Mouse (Mus musculus): Measurements from ENCODE around the gene Rars2. TPM values are rescaled to one million over a fixed set of nuclear protein-coding genes. Genes with fewer than 3 reads are reported as not detected.

Gene Rars2
- polyA plus RNA-seq (2014; fragmentation: Illumina TruSeq; extraction: RNeasy Lipid Tissue Mini Kit (QIAGEN cat#74804); ENCODE audit: low read depth, low replicate concordance) = 87.6 TPM

DNA sequence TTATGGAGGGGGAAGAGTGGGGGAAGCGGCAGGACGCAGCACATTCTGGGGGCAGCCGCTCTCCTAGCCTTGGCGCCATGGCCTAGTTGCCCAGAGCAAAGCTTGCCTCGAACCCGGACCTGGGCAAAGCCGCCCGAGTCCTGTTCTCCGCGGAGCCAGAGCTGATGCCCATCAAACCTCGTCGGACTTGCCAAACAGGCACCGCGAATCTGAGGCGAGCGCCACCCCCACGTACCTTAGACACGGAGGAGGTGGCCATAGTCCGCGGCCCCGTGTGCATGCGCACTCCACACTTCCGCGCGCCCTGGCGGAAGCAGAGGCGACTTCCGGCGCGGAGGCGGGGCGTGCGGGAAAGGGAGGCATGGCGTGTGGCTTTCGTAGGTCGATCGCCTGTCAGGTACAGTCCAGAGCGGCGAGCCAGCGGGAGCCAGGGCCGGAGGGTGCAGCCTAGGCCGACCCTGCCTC, at the start of gene Rars2, which contains the start of gene Orc3:
Gene Rars2 (plus strand): TSS at position 328 of the 465 bp plus-strand sequence.
Gene Orc3 (minus strand): TSS at position 315 of the 465 bp plus-strand sequence.

DNA sequence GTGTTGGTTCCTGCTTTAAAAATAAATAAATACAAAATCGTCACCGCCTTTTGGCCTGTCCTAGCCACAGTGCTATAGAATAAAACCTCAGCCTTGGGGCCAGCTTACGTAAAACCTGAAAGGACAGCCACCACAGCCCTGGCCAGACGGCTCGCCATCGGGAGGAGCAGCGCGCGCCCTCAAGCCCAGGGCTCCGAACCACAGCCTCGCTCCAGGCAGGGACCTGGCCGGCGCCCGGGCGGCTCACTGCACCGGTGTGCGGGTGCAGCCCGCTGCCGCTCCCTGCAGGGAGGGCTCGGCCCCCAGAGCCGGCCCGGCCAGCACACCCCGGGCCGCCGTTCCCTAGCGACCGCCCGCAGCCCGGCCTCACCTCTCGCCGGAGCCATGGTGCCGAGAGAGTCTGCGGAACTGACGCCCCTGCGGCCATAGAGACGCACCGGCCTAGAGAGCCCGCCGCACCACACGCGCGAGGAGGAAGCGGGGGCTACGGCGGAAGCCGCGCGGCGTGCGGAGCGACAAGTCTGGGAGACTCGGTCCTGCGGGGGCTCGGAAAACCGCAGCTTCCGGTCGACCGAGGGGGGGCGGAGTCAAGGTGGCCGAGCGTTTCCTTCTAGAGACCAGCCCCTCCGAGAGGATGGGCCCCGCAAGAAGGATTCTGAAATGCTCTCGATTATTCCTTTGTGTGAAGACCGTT, 72.3 kb downstream of the Rars2 start, which contains the start of gene Slc35a1:
Gene Slc35a1 (minus strand): TSS at position 565 of the 694 bp plus-strand sequence.

Other genes starting within 250 kb of the Rars2 start
- gene Akirin2, start 64.0 kb upstream of the Rars2 start, polyA plus RNA-seq (2014; fragmentation: Illumina TruSeq; extraction: RNeasy Lipid Tissue Mini Kit (QIAGEN cat#74804); ENCODE audit: low read depth, low replicate concordance) = 162 TPM
- 101 TPM for gene Orc3, start within 50 bp of the Rars2 start, polyA plus RNA-seq (2014; fragmentation: Illumina TruSeq; extraction: RNeasy Lipid Tissue Mini Kit (QIAGEN cat#74804); ENCODE audit: low read depth, low replicate concordance)
- gene Slc35a1, start 72.5 kb downstream of the Rars2 start, polyA plus RNA-seq (2014; fragmentation: Illumina TruSeq; extraction: RNeasy Lipid Tissue Mini Kit (QIAGEN cat#74804); ENCODE audit: low read depth, low replicate concordance) = 109 TPM
- not detected for gene Cfap206, start 115.2 kb downstream of the Rars2 start, polyA plus RNA-seq (2014; fragmentation: Illumina TruSeq; extraction: RNeasy Lipid Tissue Mini Kit (QIAGEN cat#74804); ENCODE audit: low read depth, low replicate concordance)
- not detected for gene Gm136, start 141.3 kb downstream of the Rars2 start, polyA plus RNA-seq (2014; fragmentation: Illumina TruSeq; extraction: RNeasy Lipid Tissue Mini Kit (QIAGEN cat#74804); ENCODE audit: low read depth, low replicate concordance)
- gene Smim8, start 163.5 kb downstream of the Rars2 start, polyA plus RNA-seq (2014; fragmentation: Illumina TruSeq; extraction: RNeasy Lipid Tissue Mini Kit (QIAGEN cat#74804); ENCODE audit: low read depth, low replicate concordance) = 164 TPM

All from kidney, adult 10 weeks (tissue).